Mouse (Mus musculus): Measurements from ENCODE around the gene Lamc2. TPM values are rescaled to one million over a fixed set of nuclear protein-coding genes. Genes with fewer than 3 reads are reported as not detected.

The Lamc2 gene
- total and polyA plus RNA-seq, 3 experiments, result 0.03 to 0.04 TPM; not detected in 1

GRCm38 (mm10) chr1:153140747-153141228, 45.5 kb downstream of the Lamc2 start:
- Histone ChIP-seq H3K4me3 (ENCODE audit: control insufficient read depth in 1 of 2, insufficient read depth in 1 of 2, low read depth in 2 of 2, low read length in 2 of 2) (no peak overlapping the region; a peak in 2 of 4 replicates), H3K4me1 (ENCODE audit: control insufficient read depth in 1 of 2, insufficient read depth in 2 of 2, low read length in 2 of 2) (peaks cover 0 to 19% of the 10 kb centered on the region in 2 experiments; a peak in 2 of 4 replicates), H3K9me3 (replicated peaks; ENCODE audit: insufficient read depth, low read length) (no peaks in the 10 kb centered on the region), H3K36me3 (ENCODE audit: control insufficient read depth in 1 of 2, insufficient read depth in 2 of 2, low read length in 2 of 2) (peaks cover 0 to 7% of the 10 kb centered on the region in 2 experiments; a peak in 2 of 4 replicates), H3K27ac (ENCODE audit: control insufficient read depth, low read depth, low read length) (peak overlapping the region; percentile 32; the same call in 1 of the 2 replicates), H3K9ac (ENCODE audit: control insufficient read depth, low read depth, low read length, poor library complexity, severe bottlenecking) (0 out of 2 replicates have a peak overlapping the region, but pooled peaks have one; percentile 12), H3K79me2 (ENCODE audit: control insufficient read depth, insufficient read depth, low read length, poor library complexity) (no peaks in the 10 kb centered on the region), H3K27me3 (ENCODE audit: control insufficient read depth in 1 of 2, insufficient read depth in 2 of 2, low read length in 2 of 2) (peaks cover 0 to 2% of the 10 kb centered on the region in 2 experiments; a peak in 2 of 4 replicates)
- peak; percentile 73 for DNase-seq (ENCODE audit: low read depth, low spot score)
- TF ChIP-seq HCFC1 (IDR thresholded peaks at IDR 0.05; ENCODE audit: low read depth, low read length), result no peak
- peak; percentile 89 for TF ChIP-seq ZNF384 (IDR thresholded peaks at IDR 0.05; ENCODE audit: low read depth, low read length)
- peak; percentile 63; the same call in 1 of the 2 replicates for TF ChIP-seq TBP (IDR thresholded peaks at IDR 0.05; ENCODE audit: low read depth, low read length)

GRCm38 (mm10) chr1:153140265-153140664, 46.0 kb downstream of the Lamc2 start:
- no peak for TF ChIP-seq CTCF (IDR thresholded peaks at IDR 0.05 in 2 of 3, conservative IDR thresholded peaks at IDR 0.05 in 1 of 3; ENCODE audit: control insufficient read depth in 1 of 3, insufficient read depth in 1 of 3, low read depth in 2 of 3, low read length in 3 of 3, poor library complexity in 1 of 3, severe bottlenecking in 1 of 3)
- Histone ChIP-seq H3K9me3 (replicated peaks; ENCODE audit: insufficient read depth, low read length) (no peaks in the 10 kb centered on the region), H3K79me2 (ENCODE audit: control insufficient read depth, insufficient read depth, low read length, poor library complexity) (no peaks in the 10 kb centered on the region), H3K4me3 (ENCODE audit: control insufficient read depth in 1 of 2, insufficient read depth in 1 of 2, low read depth in 2 of 2, low read length in 2 of 2) (no peak overlapping the region; a peak in 1 of 4 replicates), H3K9ac (ENCODE audit: control insufficient read depth, low read depth, low read length, poor library complexity, severe bottlenecking) (no peak overlapping the region), H3K4me1 (ENCODE audit: control insufficient read depth in 1 of 2, insufficient read depth in 2 of 2, low read length in 2 of 2) (peaks cover 0 to 19% of the 10 kb centered on the region in 2 experiments; a peak in 2 of 4 replicates), H3K36me3 (ENCODE audit: control insufficient read depth in 1 of 2, insufficient read depth in 2 of 2, low read length in 2 of 2) (peaks cover 0 to 7% of the 10 kb centered on the region in 2 experiments; a peak in 2 of 4 replicates), H3K27ac (ENCODE audit: control insufficient read depth, low read depth, low read length) (no peak overlapping the region), H3K27me3 (ENCODE audit: control insufficient read depth in 1 of 2, insufficient read depth in 2 of 2, low read length in 2 of 2) (no peaks in the 10 kb centered on the region; a peak in 1 of 4 replicates)
- peak; percentile 10 for DNase-seq (ENCODE audit: low read depth, low spot score)

GRCm38 (mm10) chr1:153139635-153140034, 46.6 kb downstream of the Lamc2 start:
- no peak overlapping the region for H3K9ac ChIP-seq (ENCODE audit: control insufficient read depth, low read depth, low read length, poor library complexity, severe bottlenecking)
- H3K4me3 ChIP-seq (ENCODE audit: control insufficient read depth in 1 of 2, insufficient read depth in 1 of 2, low read depth in 2 of 2, low read length in 2 of 2), result no peak overlapping the region
- no peaks in the 10 kb centered on the region for H3K27me3 ChIP-seq (ENCODE audit: control insufficient read depth in 1 of 2, insufficient read depth in 2 of 2, low read length in 2 of 2)
- no peak overlapping the region for H3K27ac ChIP-seq (ENCODE audit: control insufficient read depth, low read depth, low read length)
- DNase-seq (ENCODE audit: low read depth, low spot score), result peak; percentile 23
- peaks cover 0 to 7% of the 10 kb centered on the region in 2 experiments; a peak in 2 of 4 replicates for H3K36me3 ChIP-seq (ENCODE audit: control insufficient read depth in 1 of 2, insufficient read depth in 2 of 2, low read length in 2 of 2)
- TF ChIP-seq ZNF384 (IDR thresholded peaks at IDR 0.05; ENCODE audit: low read depth, low read length) (no peak), GATA1 (IDR thresholded peaks at IDR 0.05; ENCODE audit: low read depth, low read length) (0 out of 2 replicates have a peak, but pooled peaks have one; percentile 35), TCF12 (IDR thresholded peaks at IDR 0.05; ENCODE audit: low read depth, low read length) (0 out of 2 replicates have a peak, but pooled peaks have one; percentile 36), BHLHE40 (IDR thresholded peaks at IDR 0.05; ENCODE audit: borderline replicate concordance, low read depth, low read length) (no peak)
- H3K4me1 ChIP-seq (ENCODE audit: control insufficient read depth in 1 of 2, insufficient read depth in 2 of 2, low read length in 2 of 2), result peaks cover 0 to 19% of the 10 kb centered on the region in 2 experiments; a peak in 2 of 4 replicates
- H3K9me3 ChIP-seq (replicated peaks; ENCODE audit: insufficient read depth, low read length), result no peaks in the 10 kb centered on the region
- no peaks in the 10 kb centered on the region for H3K79me2 ChIP-seq (ENCODE audit: control insufficient read depth, insufficient read depth, low read length, poor library complexity)

Measured in MEL (cell line).